Mouse (Mus musculus) forebrain, postnatal 0 days (tissue): ENCODE measurements around the gene Egln1. TPM values are rescaled to one million over a fixed set of nuclear protein-coding genes. Genes with fewer than 3 reads are reported as not detected.

ENCODE experiments used
- ATAC-seq: fragments of 200-750 bp; cut with Nextera tagmentation; 2 replicates; pipeline ENCODE4 v1.8.0; 2017; ENCODE audit warnings: mild to moderate bottlenecking, moderate library complexity
- DNase-seq: peaks from one replicate; pipeline ENCODE4 v3.0.0-alpha.2; 2015
- H3K27ac ChIP-seq: fragments of 300-500 bp; sonication (generic); 2 replicates; pipeline ENCODE4 v1.5.1; 2014; ENCODE audit warnings: low read depth, mild to moderate bottlenecking, antibody characterized with exemption, low read length, moderate library complexity, mixed read lengths
- H3K27me3 ChIP-seq: fragments of 300-500 bp; sonication (generic); 2 replicates; pipeline ENCODE4 v1.6.1; 2014; ENCODE audit warnings: mild to moderate bottlenecking, low read length, mixed read lengths; ENCODE audit not compliant: insufficient read depth
- H3K36me3 ChIP-seq: fragments of 300-500 bp; sonication (generic); 2 replicates; pipeline ENCODE4 v1.6.1; 2014; ENCODE audit warnings: mild to moderate bottlenecking, moderate library complexity; ENCODE audit not compliant: insufficient read depth
- H3K4me1 ChIP-seq: fragments of 300-500 bp; sonication (generic); 2 replicates; pipeline ENCODE4 v1.6.1; 2014; ENCODE audit warnings: antibody characterized with exemption; ENCODE audit not compliant: insufficient read depth
- H3K4me2 ChIP-seq: fragments of 300-500 bp; sonication (generic); 2 replicates; pipeline ENCODE4 v1.6.1; 2014; ENCODE audit warnings: low read depth, mild to moderate bottlenecking, moderate library complexity
- H3K4me3 ChIP-seq: fragments of 300-500 bp; sonication (generic); 2 replicates; pipeline ENCODE4 v1.5.1; 2014; ENCODE audit warnings: low read depth, low read length, mixed read lengths
- H3K9ac ChIP-seq: fragments of 300-500 bp; sonication (generic); 2 replicates; pipeline ENCODE4 v1.6.1; 2014; ENCODE audit warnings: mild to moderate bottlenecking
- H3K9me3 ChIP-seq: fragments of 300-500 bp; sonication (generic); 2 replicates; pipeline ENCODE4 v1.6.1; 2016; ENCODE audit warnings: low read length
- CTCF ChIP-seq: sonication (generic); IDR thresholded peaks from 2 replicates; pipeline ENCODE4 v1.5.1; 2016; ENCODE audit warnings: antibody characterized with exemption, control low read depth, low read depth
- WGBS: fragments of 180-500 bp; shearing (Covaris S2); extraction: QIAGEN DNeasy Blood & Tissue Kit; methylation state at CpG from one replicate; pipeline ENCODE4 v1.1.7; 2014; 5-methylcytosine and 5-hydroxymethylcytosine counted together
- polyA plus RNA-seq: library from polyadenylated mRNA; unstranded; fragments of >200 nt; fragmentation: Nextera tagmentation; extraction: Ambion mirVana; gene quantifications from 2 replicates; pipeline ENCODE4 v1.2.1, GENCODE M21; 2015
- total RNA-seq: library from RNA; depleted of rRNA; stranded (reverse); fragments of >200 nt; gene quantifications from 2 replicates; pipeline ENCODE4 v1.2.3, GENCODE M21; 2014

The Egln1 gene
- total and polyA plus RNA-seq, 2 experiments from 2014 or later, result 15.6 to 48.5 TPM

- no peak for DNase-seq
- no peak for ATAC-seq
- TF ChIP-seq CTCF, result no peak
- H3K4me3 ChIP-seq, result peak overlapping the region; percentile 95
- H3K9ac ChIP-seq, result peak overlapping the region; percentile 82
- H3K4me2 ChIP-seq, result peak overlapping the region; percentile 91
- 81% methylated on average over 26 of the region's 26 CpGs for WGBS
- no peaks in the 10 kb centered on the region for H3K27me3 ChIP-seq
- no peaks in the 10 kb centered on the region for H3K9me3 ChIP-seq
- peaks cover 5% of the 10 kb centered on the region; the same call in 1 of the 2 replicates for H3K4me1 ChIP-seq
- peak overlapping the region; percentile 90 for H3K27ac ChIP-seq
- peaks cover 38% of the 10 kb centered on the region for H3K36me3 ChIP-seq
Measured at GRCm38 (mm10) chr8:124896010-124896631, 53.0 kb downstream of the Egln1 start.

GRCm38 (mm10) chr8:124892596-124892995 lies 56.5 kb downstream of the Egln1 start:
- Histone ChIP-seq H3K4me3 (no peak overlapping the region), H3K4me2 (no peak overlapping the region), H3K9me3 (no peaks in the 10 kb centered on the region), H3K27me3 (no peaks in the 10 kb centered on the region), H3K36me3 (peaks cover 49% of the 10 kb centered on the region), H3K4me1 (peaks cover 5% of the 10 kb centered on the region; the same call in 1 of the 2 replicates), H3K27ac (no peak overlapping the region), H3K9ac (no peak overlapping the region)
- no peak for TF ChIP-seq CTCF
- WGBS, result 64% methylated on average over 3 of the region's 3 CpGs
- ATAC-seq, result no peak
- DNase-seq, result no peak

GRCm38 (mm10) chr8:124888385-124888784 lies 60.7 kb downstream of the Egln1 start:
- WGBS, result 94% methylated on average over 5 of the region's 5 CpGs
- peaks cover 74% of the 10 kb centered on the region for H3K36me3 ChIP-seq
- no peak for DNase-seq

GRCm38 (mm10) chr8:124878946-124879526 lies 70.1 kb downstream of the Egln1 start:
- Histone ChIP-seq H3K27ac (no peak overlapping the region), H3K27me3 (no peaks in the 10 kb centered on the region), H3K36me3 (peaks cover 92% of the 10 kb centered on the region), H3K4me3 (no peak overlapping the region), H3K4me2 (no peak overlapping the region), H3K4me1 (no peaks in the 10 kb centered on the region), H3K9me3 (no peaks in the 10 kb centered on the region), H3K9ac (no peak overlapping the region)
- 83% methylated on average over 10 of the region's 10 CpGs for WGBS
- ATAC-seq (no peak), DNase-seq (no peak)
- TF ChIP-seq CTCF, result no peak

More at GRCm38 (mm10) chr8:124888385-124888784, 60.7 kb downstream of the Egln1 start:
- Histone ChIP-seq H3K9me3 (no peaks in the 10 kb centered on the region), H3K4me2 (no peak overlapping the region), H3K4me1 (no peaks in the 10 kb centered on the region), H3K4me3 (no peak overlapping the region), H3K27ac (no peak overlapping the region), H3K9ac (no peak overlapping the region), H3K27me3 (no peaks in the 10 kb centered on the region)
- no peak for ATAC-seq
- peak; percentile 15; the same call in 1 of the 2 replicates for TF ChIP-seq CTCF

- no peaks in the 10 kb centered on the region for H3K4me1 ChIP-seq
- H3K9me3 ChIP-seq, result no peaks in the 10 kb centered on the region
- H3K4me3 ChIP-seq, result no peak overlapping the region
- H3K9ac ChIP-seq, result no peak overlapping the region
- DNase-seq, result no peak
- peaks cover 91% of the 10 kb centered on the region for H3K36me3 ChIP-seq
- H3K27me3 ChIP-seq, result no peaks in the 10 kb centered on the region
- H3K27ac ChIP-seq, result no peak overlapping the region
- no peak overlapping the region for H3K4me2 ChIP-seq
- WGBS, result 89% methylated on average over 5 of the region's 5 CpGs
- ATAC-seq, result no peak
- no peak for TF ChIP-seq CTCF
Measured at GRCm38 (mm10) chr8:124878141-124878540, 71.0 kb downstream of the Egln1 start.

DNA sequence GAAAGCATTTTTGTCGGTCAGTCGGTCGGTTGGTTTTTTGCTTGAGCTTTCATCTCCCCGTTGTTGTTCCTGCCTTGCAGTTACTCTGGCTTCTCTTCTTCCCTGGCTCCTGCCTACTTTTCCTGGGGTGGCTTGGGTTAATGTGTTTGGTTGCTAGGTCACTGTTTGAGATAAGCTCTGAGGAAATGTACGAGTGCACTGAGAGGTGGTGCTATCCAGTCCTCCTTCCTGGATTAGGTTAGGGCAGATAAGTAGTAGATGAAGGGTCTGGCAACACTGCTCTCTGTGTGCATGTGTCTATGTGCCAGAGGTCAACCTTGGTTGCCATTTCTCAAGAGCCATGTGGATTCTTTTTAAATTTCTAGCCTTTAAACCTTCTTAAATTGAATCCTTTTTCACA lies 76.4 kb downstream of the Egln1 start:
- Histone ChIP-seq H3K4me1 (no peaks in the 10 kb centered on the region), H3K9ac (no peak overlapping the region), H3K27ac (no peak overlapping the region), H3K4me2 (no peak overlapping the region), H3K36me3 (peaks cover 67% of the 10 kb centered on the region), H3K27me3 (no peaks in the 10 kb centered on the region), H3K4me3 (no peak overlapping the region), H3K9me3 (no peaks in the 10 kb centered on the region)
- DNase-seq, result no peak
- TF ChIP-seq CTCF, result no peak
- ATAC-seq, result no peak
- WGBS, result 93% methylated on average over 5 of the region's 5 CpGs

- Histone ChIP-seq H3K9me3 (no peaks in the 10 kb centered on the region), H3K36me3 (peaks cover 61% of the 10 kb centered on the region), H3K4me1 (no peaks in the 10 kb centered on the region), H3K4me3 (no peak overlapping the region), H3K9ac (no peak overlapping the region), H3K4me2 (no peak overlapping the region), H3K27ac (no peak overlapping the region), H3K27me3 (no peaks in the 10 kb centered on the region)
- 92% methylated on average over 7 of the region's 7 CpGs for WGBS
- TF ChIP-seq CTCF, result no peak
- ATAC-seq (no peak), DNase-seq (no peak)
Measured at GRCm38 (mm10) chr8:124872081-124872480, 77.0 kb downstream of the Egln1 start.
